Mouse (Mus musculus) embryonic fibroblast, embryonic 13.5 days (primary cell): ENCODE measurements around the gene B3gnt9.

Experiments used
- CTCF ChIP-seq: IDR thresholded peaks from 2 replicates; pipeline ENCODE4 v1.5.1; 2011; ENCODE audit warnings: mild to moderate bottlenecking, control low read depth, low read length, moderate library complexity, borderline replicate concordance; ENCODE audit not compliant: insufficient read depth
- POLR2A ChIP-seq: IDR thresholded peaks from 2 replicates; pipeline ENCODE4 v1.6.1; 2011; ENCODE audit warnings: low read depth, mild to moderate bottlenecking, control low read depth, low read length, moderate library complexity

DNA sequence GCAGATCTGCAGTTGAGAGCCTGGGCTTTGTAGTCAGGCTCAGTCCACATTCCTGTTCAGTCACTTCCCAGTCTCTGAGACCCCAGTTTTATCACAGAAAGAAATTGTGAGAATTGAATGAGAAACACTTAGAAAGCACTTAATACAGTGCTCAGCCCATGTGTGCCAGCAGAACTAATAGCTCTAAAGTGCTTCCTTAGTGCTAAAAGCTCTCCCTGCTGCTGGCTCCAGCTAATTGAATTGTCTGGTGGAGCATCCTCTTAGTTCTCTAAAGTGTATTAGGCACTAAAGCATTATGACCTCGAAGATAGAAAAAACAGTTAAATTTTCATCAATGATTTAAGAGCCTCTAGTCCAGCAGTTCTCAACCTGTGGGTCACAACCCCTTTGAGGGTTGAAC, 49.2 kb downstream of the B3gnt9 start:
- no peak for TF ChIP-seq POLR2A
- no peak for TF ChIP-seq CTCF
